Mouse (Mus musculus): ENCODE results near the gene Itpr3.
A peak's percentile ranks its signal among the peaks of the same experiment; 100 is the strongest.

The Itpr3 gene

DNA sequence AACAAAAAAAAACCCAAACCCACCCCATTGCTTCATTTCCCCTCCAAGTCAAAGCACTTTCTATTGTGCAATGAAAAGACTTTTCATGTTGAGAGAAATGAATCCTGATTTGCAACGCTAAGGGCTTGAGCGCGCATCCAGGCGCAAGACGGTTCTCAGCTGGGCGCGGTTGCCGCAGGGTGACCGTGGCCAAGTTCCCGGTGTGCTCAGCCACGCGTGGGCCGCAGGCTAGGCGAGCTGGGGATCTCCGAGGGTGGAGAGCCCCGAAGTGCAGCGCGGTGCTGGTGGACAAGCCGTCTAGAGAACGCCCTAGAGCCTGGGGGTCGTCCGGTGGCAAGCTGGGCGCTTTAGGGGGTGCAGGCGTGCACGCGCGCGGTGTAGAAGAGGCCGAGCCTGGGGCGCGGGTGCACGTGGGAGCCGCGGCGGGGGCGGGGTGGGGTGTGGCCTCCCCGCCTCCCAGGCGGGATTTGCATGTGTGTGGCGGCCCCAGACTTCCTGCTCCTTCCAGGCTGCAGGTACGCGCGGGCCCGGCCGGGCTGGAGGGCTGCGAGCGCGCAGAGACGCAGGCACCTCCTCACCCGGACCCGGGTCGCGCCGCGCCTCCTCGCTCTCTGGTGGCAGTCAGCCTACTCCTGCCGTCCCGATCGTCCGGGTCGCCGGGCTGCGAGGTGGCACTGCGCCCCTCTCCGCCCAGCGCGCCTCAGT, at the start of gene Itpr3:
Gene Itpr3, plus strand, starts transcription at position 493 of the 705 bp plus-strand sequence.
- peak; percentile 88 for DNase-seq

DNA sequence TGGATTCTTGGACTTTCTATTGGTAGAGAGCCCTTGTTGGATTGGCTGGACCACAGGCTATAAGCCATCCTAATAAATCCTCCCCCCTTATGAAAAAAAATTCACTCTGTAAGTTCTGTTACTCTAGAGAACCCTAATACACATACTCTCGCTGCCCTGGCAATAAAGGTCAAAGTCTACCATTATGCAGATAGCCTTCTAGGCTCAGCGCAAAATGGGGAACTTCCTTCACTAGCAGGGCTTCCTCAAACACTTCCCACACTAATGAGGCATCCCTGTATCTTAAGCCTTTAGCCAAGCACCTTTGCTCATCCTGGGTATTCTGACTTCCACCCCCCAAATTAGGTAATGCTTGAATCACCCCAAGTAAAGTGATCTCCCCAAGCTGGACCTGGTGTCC, 48.8 kb upstream of the Itpr3 start:
- no peak for DNase-seq

DNA sequence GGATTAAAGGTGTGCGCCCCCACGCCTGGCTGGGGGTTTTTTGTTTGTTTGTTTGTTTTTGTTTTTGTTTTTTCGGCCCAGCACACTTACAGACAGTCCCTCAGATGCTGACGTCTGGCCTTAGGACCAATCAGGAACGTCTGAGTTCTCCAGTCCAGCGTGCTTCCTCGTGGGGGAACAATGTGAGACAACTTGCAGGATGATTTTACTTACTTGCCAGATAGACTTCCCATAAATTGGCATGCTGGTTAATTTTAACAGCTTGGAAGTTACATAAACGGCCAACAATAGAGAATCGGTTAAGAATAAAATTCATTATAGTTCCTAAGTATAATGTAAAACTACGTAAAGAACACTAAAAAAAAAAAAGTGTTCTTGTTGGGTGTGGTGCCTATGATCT, 45.9 kb upstream of the Itpr3 start:
- DNase-seq = no peak

GRCm38 (mm10) chr17:27011998-27012672, 45.0 kb upstream of the Itpr3 start:
- DNase-seq = peak; percentile 48

DNA sequence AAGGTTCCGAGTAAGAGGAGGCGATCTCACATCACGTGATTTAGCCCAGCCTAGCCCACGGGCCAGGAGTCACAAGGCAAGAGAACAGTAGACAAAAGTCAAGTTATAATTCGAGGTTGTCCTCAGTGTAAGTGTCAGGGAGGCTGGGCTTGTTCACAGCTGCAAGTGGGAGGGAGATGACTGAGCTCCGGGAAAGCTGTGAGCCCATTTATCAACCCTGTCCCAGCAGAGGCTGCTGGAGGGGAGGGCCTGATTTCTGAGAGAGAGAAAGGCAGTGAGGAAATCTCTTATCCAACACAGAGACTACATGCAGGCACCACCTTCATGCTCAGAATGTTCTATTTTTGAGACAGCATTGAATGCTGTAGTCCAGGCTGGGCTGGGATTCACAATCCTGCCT, 44.2 kb upstream of the Itpr3 start:
- no peak for DNase-seq

DNA sequence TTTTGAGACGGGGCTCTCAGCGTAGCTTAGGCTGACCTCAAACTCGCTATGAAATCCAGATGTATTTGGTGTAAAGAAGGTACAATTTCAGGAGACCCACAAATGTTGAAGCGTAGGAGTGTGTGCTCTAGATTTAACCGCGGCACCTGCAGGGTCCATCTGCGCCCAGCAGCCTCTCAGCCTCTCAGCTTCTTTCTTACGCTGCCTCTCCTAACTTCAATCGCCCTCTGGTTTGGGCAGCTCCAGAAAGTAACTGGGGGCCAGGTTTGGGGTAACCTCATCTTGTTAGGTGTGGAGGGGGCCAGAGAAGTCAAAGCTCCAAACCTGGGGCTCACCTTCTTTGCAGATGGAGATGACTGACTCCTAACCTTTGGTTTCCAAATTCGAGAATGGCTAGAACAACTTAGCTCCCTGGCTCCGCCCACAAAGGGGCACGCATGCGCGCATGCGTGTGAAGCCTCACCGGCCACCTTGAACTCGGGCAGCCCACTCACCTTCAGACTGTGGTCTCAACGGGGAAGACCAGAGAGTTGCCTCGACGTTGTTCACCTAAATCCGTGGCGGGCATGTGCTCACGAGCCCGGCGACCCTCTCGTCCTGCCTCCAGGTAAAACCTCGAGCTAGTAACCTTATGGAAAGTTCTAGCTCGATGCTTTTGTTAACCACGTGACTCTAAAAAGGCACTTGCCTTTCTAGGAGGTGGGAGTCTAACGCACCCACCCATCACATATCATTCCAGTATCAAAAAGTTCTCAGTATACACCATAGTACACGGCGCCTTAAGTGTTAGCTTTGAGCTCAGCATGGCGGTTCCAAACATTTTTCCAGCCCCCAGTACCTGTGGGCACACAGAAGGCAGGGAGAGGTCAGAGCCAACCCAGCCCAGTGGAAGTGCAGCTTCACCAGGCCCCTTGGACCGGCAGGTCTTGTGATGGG, 39.3 kb upstream of the Itpr3 start:
- DNase-seq = peak; percentile 93

GRCm38 (mm10) chr17:27018555-27019196, 38.4 kb upstream of the Itpr3 start:
- peak; percentile 25 for DNase-seq

GRCm38 (mm10) chr17:27021076-27021475, 36.0 kb upstream of the Itpr3 start:
- peak; percentile 5 for DNase-seq

GRCm38 (mm10) chr17:27021736-27022135, 35.4 kb upstream of the Itpr3 start:
- DNase-seq = peak; percentile 4

- no peak for DNase-seq
Observed at GRCm38 (mm10) chr17:27023342-27023741, 33.8 kb upstream of the Itpr3 start.

DNA sequence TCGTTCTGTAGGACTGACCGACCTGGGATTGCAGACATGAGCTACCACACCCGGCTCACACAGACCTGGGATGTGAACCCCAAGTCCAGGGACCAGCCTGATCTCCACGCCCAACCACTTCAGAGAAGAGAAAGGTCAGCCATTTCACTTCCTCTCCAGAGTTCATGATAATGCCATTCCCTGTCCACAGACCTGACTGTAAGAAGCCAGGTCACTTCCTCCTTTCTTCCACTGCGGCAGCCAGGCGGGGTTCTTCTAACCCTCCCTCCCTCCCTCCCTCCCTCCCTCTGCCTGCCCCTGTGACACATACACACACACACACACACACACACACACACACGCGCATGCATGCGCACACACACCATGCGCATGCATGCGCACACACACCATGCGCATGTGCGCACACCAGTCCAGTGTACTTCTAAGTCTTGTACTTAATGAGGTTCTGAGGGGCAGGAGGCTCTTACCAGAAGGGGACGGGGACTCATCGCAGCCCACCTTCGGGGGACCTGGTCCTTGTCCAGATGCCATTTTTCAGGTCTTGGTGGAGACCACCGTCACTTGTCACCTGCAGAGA, 31.7 kb upstream of the Itpr3 start:
- DNase-seq = no peak

DNA sequence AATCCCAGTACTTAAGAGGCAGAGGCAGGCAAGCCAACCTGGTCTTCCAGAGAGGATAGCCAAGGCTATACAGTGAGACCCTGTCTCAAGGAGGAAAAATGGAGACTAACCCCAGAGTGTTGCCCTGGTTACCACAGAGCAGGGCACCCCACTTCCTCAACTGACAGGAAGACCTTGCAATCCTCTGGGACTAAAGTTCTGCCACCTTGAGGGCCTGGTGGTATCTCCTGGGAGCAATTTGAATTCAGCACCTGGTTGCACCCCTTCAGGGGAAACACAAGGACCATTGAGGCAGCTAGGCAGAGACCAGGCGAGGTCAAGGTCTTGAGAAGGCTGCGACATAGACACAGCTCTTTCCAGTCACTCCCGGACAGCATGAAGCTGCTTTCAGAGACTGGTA, 31.2 kb upstream of the Itpr3 start:
- no peak for DNase-seq

DNA sequence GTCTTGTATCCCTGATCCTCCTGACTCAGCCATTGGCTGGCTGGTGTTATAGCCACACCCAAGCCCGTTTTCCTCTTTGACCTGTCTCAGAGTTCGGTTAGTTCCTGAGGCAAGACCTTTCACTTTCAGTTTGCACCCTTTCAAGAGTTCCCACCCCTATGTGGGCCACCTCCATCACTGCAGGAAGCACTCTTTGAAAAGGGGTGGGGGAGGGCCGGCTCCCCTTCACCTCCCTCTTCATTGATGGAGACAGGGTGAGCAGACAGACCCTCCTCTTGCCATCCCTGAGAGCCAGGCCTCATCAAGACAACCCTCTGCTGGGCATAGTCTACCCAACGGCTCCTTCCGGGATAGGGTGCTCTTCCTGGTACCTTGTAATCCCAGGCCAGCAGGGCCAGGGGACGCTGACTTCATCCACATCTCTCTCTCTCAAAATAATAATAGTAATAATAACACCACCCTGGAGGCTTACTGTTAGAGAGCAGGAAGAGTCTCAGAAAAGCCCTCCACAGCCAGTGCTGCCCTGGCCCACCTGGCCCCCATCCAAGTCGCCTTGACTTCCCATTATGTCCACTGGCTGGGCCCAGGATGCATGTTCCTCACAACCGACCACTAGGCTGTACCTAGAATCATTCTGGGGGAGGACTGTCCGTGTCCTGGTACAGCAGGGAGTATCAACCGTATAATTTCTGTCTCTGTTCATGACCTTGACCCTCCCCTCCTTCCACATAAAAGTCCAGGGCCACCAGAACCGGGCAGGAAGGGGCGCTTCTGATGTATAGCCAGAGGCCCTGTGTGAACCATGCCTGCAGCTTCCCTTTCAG, 29.4 kb upstream of the Itpr3 start:
- DNase-seq = peak; percentile 73

GRCm38 (mm10) chr17:27028284-27028795, 28.8 kb upstream of the Itpr3 start:
- peak; percentile 95 for DNase-seq

DNA sequence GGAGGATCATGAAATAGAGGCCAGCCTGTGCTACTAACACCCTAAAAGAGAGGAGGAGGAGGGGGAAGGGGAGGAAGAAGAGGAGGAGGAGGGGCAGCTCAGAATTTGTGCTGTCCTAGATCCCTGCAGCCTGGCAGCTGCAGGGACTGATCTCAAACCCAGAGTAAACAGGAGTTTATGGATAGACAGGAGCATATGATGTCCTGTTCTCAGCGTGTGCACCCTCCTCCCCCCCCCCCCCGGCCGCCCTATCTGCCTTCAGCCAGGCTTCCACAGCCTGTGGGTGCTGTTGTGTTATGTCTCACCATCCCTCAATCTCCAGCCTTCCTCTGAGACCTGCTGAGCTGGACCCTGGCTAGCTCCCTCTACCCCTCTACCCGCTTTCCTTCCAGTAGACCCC, 28.2 kb upstream of the Itpr3 start, which contains the start of gene Bak1:
Gene Bak1, minus strand, starts transcription at position 101 of the 400 bp plus-strand sequence.
- DNase-seq = no peak

- peak; percentile 22 for DNase-seq
Observed at GRCm38 (mm10) chr17:27029431-27029830, 27.7 kb upstream of the Itpr3 start.

- no peak for DNase-seq
Observed at GRCm38 (mm10) chr17:27030896-27031295, 26.2 kb upstream of the Itpr3 start.

DNA sequence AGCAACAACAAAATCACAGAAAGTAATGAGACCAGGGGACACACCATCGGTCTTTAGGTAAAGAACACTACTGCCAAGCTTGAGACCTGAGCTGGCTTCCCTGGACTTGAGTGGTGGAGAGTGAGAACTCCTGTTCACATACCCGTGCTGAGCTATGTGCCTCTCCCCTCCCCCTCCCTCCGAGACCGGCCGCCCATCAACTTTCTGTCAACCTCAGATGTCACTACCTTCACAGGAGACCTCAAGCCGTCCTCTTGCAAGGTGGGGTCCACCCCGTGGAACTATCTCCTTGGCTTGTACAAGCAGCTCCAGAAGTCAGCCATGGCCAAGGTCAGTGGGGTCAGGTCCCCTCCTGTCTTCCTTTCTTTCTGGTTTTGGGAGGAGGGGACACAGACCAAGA, 24.8 kb upstream of the Itpr3 start:
- DNase-seq = peak; percentile 21

GRCm38 (mm10) chr17:27032869-27033268, 24.2 kb upstream of the Itpr3 start:
- peak; percentile 90 for DNase-seq

- DNase-seq = no peak
Observed at GRCm38 (mm10) chr17:27036465-27036864, 20.6 kb upstream of the Itpr3 start.

Measured in kidney, postnatal 10 days (tissue).